Mouse (Mus musculus) liver, adult 2 months (tissue): ENCODE measurements around the gene Svop.

Experiments used
- CTCF ChIP-seq: fragments of 200-500 bp; IDR thresholded peaks from 2 replicates; pipeline ENCODE4 v1.5.1; 2011; ENCODE audit warnings: low read depth, low read length, control low read depth
- POLR2A ChIP-seq: fragments of 200-500 bp; IDR thresholded peaks from 2 replicates; pipeline ENCODE4 v1.6.1; 2011; ENCODE audit warnings: low read length, control low read depth; ENCODE audit not compliant: insufficient read depth; ENCODE audit errors: extremely low read depth

- TF ChIP-seq POLR2A (no peak), CTCF (no peak)
Measured at GRCm38 (mm10) chr5:114006974-114007373, 84.4 kb downstream of the Svop start.
